Mouse (Mus musculus) forebrain, postnatal 0 days (tissue): ENCODE measurements at regions not wholly inside any gene's neighbourhood (a gene's known extent, or its start where the extent isn't known, plus 50 kb on each side); places are given as distances from the start of the nearest gene placed in this dataset.

Source experiments
- ATAC-seq: fragments of 200-750 bp; cut with Nextera tagmentation; 2 replicates; pipeline ENCODE4 v1.8.0; 2017; ENCODE audit warnings: mild to moderate bottlenecking, moderate library complexity
- DNase-seq: peaks from one replicate; pipeline ENCODE4 v3.0.0-alpha.2; 2015
- H3K27ac ChIP-seq: fragments of 300-500 bp; sonication (generic); 2 replicates; pipeline ENCODE4 v1.5.1; 2014; ENCODE audit warnings: low read depth, mild to moderate bottlenecking, antibody characterized with exemption, low read length, moderate library complexity, mixed read lengths
- H3K27me3 ChIP-seq: fragments of 300-500 bp; sonication (generic); 2 replicates; pipeline ENCODE4 v1.6.1; 2014; ENCODE audit warnings: mild to moderate bottlenecking, low read length, mixed read lengths; ENCODE audit not compliant: insufficient read depth
- H3K36me3 ChIP-seq: fragments of 300-500 bp; sonication (generic); 2 replicates; pipeline ENCODE4 v1.6.1; 2014; ENCODE audit warnings: mild to moderate bottlenecking, moderate library complexity; ENCODE audit not compliant: insufficient read depth
- H3K4me1 ChIP-seq: fragments of 300-500 bp; sonication (generic); 2 replicates; pipeline ENCODE4 v1.6.1; 2014; ENCODE audit warnings: antibody characterized with exemption; ENCODE audit not compliant: insufficient read depth
- H3K4me2 ChIP-seq: fragments of 300-500 bp; sonication (generic); 2 replicates; pipeline ENCODE4 v1.6.1; 2014; ENCODE audit warnings: low read depth, mild to moderate bottlenecking, moderate library complexity
- H3K4me3 ChIP-seq: fragments of 300-500 bp; sonication (generic); 2 replicates; pipeline ENCODE4 v1.5.1; 2014; ENCODE audit warnings: low read depth, low read length, mixed read lengths
- H3K9ac ChIP-seq: fragments of 300-500 bp; sonication (generic); 2 replicates; pipeline ENCODE4 v1.6.1; 2014; ENCODE audit warnings: mild to moderate bottlenecking
- H3K9me3 ChIP-seq: fragments of 300-500 bp; sonication (generic); 2 replicates; pipeline ENCODE4 v1.6.1; 2016; ENCODE audit warnings: low read length
- CTCF ChIP-seq: sonication (generic); IDR thresholded peaks from 2 replicates; pipeline ENCODE4 v1.5.1; 2016; ENCODE audit warnings: antibody characterized with exemption, control low read depth, low read depth
- WGBS: fragments of 180-500 bp; shearing (Covaris S2); extraction: QIAGEN DNeasy Blood & Tissue Kit; methylation state at CpG from one replicate; pipeline ENCODE4 v1.1.7; 2014; 5-methylcytosine and 5-hydroxymethylcytosine counted together

GRCm38 (mm10) chr14:18394071-18394745, 62.5 kb upstream of the Ube2e1 start:
- no peak overlapping the region for H3K4me3 ChIP-seq
- no peak overlapping the region for H3K4me2 ChIP-seq
- DNase-seq = no peak
- H3K36me3 ChIP-seq = no peaks in the 10 kb centered on the region
- WGBS = 93% methylated on average over 3 of the region's 3 CpGs
- no peak for ATAC-seq
- no peak overlapping the region for H3K27ac ChIP-seq
- H3K27me3 ChIP-seq = no peaks in the 10 kb centered on the region
- H3K9me3 ChIP-seq = no peaks in the 10 kb centered on the region
- no peaks in the 10 kb centered on the region for H3K4me1 ChIP-seq
- no peak for TF ChIP-seq CTCF
- no peak overlapping the region for H3K9ac ChIP-seq

- Histone ChIP-seq H3K4me1 (no peaks in the 10 kb centered on the region), H3K4me2 (no peak overlapping the region), H3K9me3 (no peaks in the 10 kb centered on the region), H3K4me3 (no peak overlapping the region), H3K27me3 (no peaks in the 10 kb centered on the region), H3K9ac (no peak overlapping the region), H3K27ac (no peak overlapping the region), H3K36me3 (no peaks in the 10 kb centered on the region)
- DNase-seq = no peak
- ATAC-seq = no peak
- 94% methylated on average over 3 of the region's 3 CpGs for WGBS
- TF ChIP-seq CTCF = no peak
These were observed 60.3 kb upstream of the Ube2e1 start for GRCm38 (mm10) chr14:18391824-18392486.

- 88% methylated on average over 6 of the region's 6 CpGs for WGBS
- H3K4me2 ChIP-seq = no peak overlapping the region
- no peak overlapping the region for H3K4me3 ChIP-seq
- no peaks in the 10 kb centered on the region for H3K36me3 ChIP-seq
- H3K4me1 ChIP-seq = no peaks in the 10 kb centered on the region
- H3K27me3 ChIP-seq = no peaks in the 10 kb centered on the region
- H3K27ac ChIP-seq = no peak overlapping the region
- DNase-seq (no peak), ATAC-seq (no peak)
- TF ChIP-seq CTCF = no peak
- no peaks in the 10 kb centered on the region for H3K9me3 ChIP-seq
- no peak overlapping the region for H3K9ac ChIP-seq
These were observed 57.7 kb upstream of the Ube2e1 start for GRCm38 (mm10) chr14:18389390-18389789.

- DNase-seq = no peak
- Histone ChIP-seq H3K4me2 (no peak overlapping the region), H3K9me3 (no peaks in the 10 kb centered on the region), H3K27ac (no peak overlapping the region), H3K4me3 (no peak overlapping the region), H3K36me3 (no peaks in the 10 kb centered on the region), H3K4me1 (no peaks in the 10 kb centered on the region), H3K9ac (no peak overlapping the region), H3K27me3 (no peaks in the 10 kb centered on the region)
- no peak for ATAC-seq
- TF ChIP-seq CTCF = no peak
- 76% methylated on average over 6 of the region's 6 CpGs for WGBS
These were observed 54.5 kb upstream of the Ube2e1 start for GRCm38 (mm10) chr14:18385953-18386668.
